9 mouse cellular contexts compared by ENCODE assay signal in genomic region chr14:100009790-100010382, GRCm38 (mm10).
DNase-seq lines count a peak whose midpoint lies in the region; ATAC-seq and TF ChIP-seq lines count a peak whose summit lies in the region.
"Had no signal": no experiment of that assay in that cellular context is flagged by ENCODE, and none has a peak within 500 bp of the region (broad histone marks: within the 10 kb centered on the region; RNA-seq: fewer than 3 reads in every experiment).

No protein-coding gene starts in this region.

- H3K27ac ChIP-seq in thymus, adult 2 months (ENCODE audit: control insufficient read depth, insufficient read depth, low read length), result no peak overlapping the region
- H3K27ac ChIP-seq in embryonic facial prominence, embryonic 11.5 days (replicated peaks; ENCODE audit: low read depth, low read length), result no peak overlapping the region
- H3K27ac ChIP-seq in neural tube, embryonic 11.5 days (ENCODE audit: low read depth, low read length), result no peak overlapping the region

- H3K27me3 ChIP-seq in thymus, adult 2 months (ENCODE audit: control insufficient read depth, insufficient read depth, low read length), result no peaks in the 10 kb centered on the region
- H3K27me3 ChIP-seq in embryonic facial prominence, embryonic 11.5 days (ENCODE audit: control insufficient read depth, insufficient read depth, low read length), result no peaks in the 10 kb centered on the region
- no peaks in the 10 kb centered on the region for H3K27me3 ChIP-seq in neural tube, embryonic 11.5 days (ENCODE audit: control insufficient read depth, insufficient read depth, low read length)
- H3K27me3 ChIP-seq: megakaryocyte, embryonic 14.5 days had no signal

- no peak overlapping the region for H3K4me3 ChIP-seq in thymus, adult 2 months (ENCODE audit: control insufficient read depth, insufficient read depth, low read length)
- no peak overlapping the region for H3K4me3 ChIP-seq in embryonic facial prominence, embryonic 11.5 days (ENCODE audit: low read depth, low read length)
- H3K4me3 ChIP-seq in neural tube, embryonic 11.5 days (ENCODE audit: low read depth, low read length), result no peak overlapping the region
- H3K4me3 ChIP-seq: megakaryocyte, embryonic 14.5 days had no signal

- H3K36me3 ChIP-seq in thymus, adult 2 months (ENCODE audit: control insufficient read depth, insufficient read depth, low read length), result no peaks in the 10 kb centered on the region
- no peaks in the 10 kb centered on the region for H3K36me3 ChIP-seq in embryonic facial prominence, embryonic 11.5 days (replicated peaks; ENCODE audit: control insufficient read depth, insufficient read depth, low read depth, low read length)
- no peaks in the 10 kb centered on the region for H3K36me3 ChIP-seq in neural tube, embryonic 11.5 days (ENCODE audit: control insufficient read depth, insufficient read depth, low read length)

- DNase-seq in thymus, adult 2 months, result peak; percentile 8
- DNase-seq in thymus, postnatal 36 days, result no peak
- peak; percentile 11 to 44 for DNase-seq in adrenal gland, postnatal 36 days
- peak; percentile 80 for DNase-seq in embryonic facial prominence, embryonic 11.5 days (ENCODE audit: low spot score)
- DNase-seq in left cerebral cortex, postnatal 10 days (ENCODE audit: extremely low spot score in 1 of 2, low spot score in 2 of 2), result peak; percentile 20 to 45
- peak; percentile 38 for DNase-seq in neural tube, embryonic 11.5 days (ENCODE audit: low spot score)
- no peak for DNase-seq in ovary, postnatal 36 days (ENCODE audit: low spot score)

- 37% methylated on average over 4 of the region's 4 CpGs for WGBS in thymus, adult 2 months
- WGBS in embryonic facial prominence, embryonic 11.5 days, result 53% methylated on average over 4 of the region's 4 CpGs
- WGBS in neural tube, embryonic 11.5 days, result 46% methylated on average over 4 of the region's 4 CpGs

- no peak for TF ChIP-seq POLR2A in thymus, adult 2 months (IDR thresholded peaks at IDR 0.05; ENCODE audit: control insufficient read depth, extremely low read depth, insufficient read depth, low read length, poor library complexity)

- H3K9ac ChIP-seq in embryonic facial prominence, embryonic 11.5 days (replicated peaks; ENCODE audit: low read length), result no peak overlapping the region
- no peak overlapping the region for H3K9ac ChIP-seq in neural tube, embryonic 11.5 days (ENCODE audit: low read length)

- no peak for TF ChIP-seq CTCF in thymus, adult 2 months (IDR thresholded peaks at IDR 0.05; ENCODE audit: borderline replicate concordance, control insufficient read depth, extremely low read depth, insufficient read depth, low read length, poor library complexity)

- H3K4me1 ChIP-seq in thymus, adult 2 months (replicated peaks; ENCODE audit: control insufficient read depth, insufficient read depth, low read length), result no peaks in the 10 kb centered on the region
- no peaks in the 10 kb centered on the region for H3K4me1 ChIP-seq in embryonic facial prominence, embryonic 11.5 days (ENCODE audit: control insufficient read depth, insufficient read depth, low read length)
- H3K4me1 ChIP-seq in neural tube, embryonic 11.5 days (ENCODE audit: control insufficient read depth, insufficient read depth, low read length), result no peaks in the 10 kb centered on the region
- H3K4me1 ChIP-seq: megakaryocyte, embryonic 14.5 days had no signal

- H3K9me3 ChIP-seq in embryonic facial prominence, embryonic 11.5 days (replicated peaks; ENCODE audit: control insufficient read depth, low read length), result no peaks in the 10 kb centered on the region
- H3K9me3 ChIP-seq in neural tube, embryonic 11.5 days (ENCODE audit: control insufficient read depth, low read length), result no peaks in the 10 kb centered on the region
- H3K9me3 ChIP-seq: megakaryocyte, embryonic 14.5 days had no signal

- H3K4me2 ChIP-seq in embryonic facial prominence, embryonic 11.5 days (ENCODE audit: low read depth, low read length), result no peak overlapping the region
- H3K4me2 ChIP-seq in neural tube, embryonic 11.5 days (ENCODE audit: low read depth), result no peak overlapping the region

- 0 out of 2 replicates have a peak, but pooled peaks have one; percentile 39 for ATAC-seq in embryonic facial prominence, embryonic 11.5 days (replicated peaks; ENCODE audit: insufficient number of reproducible peaks, low FRiP score, low TSS enrichment, low read depth)
- ATAC-seq in inflammation-experienced regulatory T-cells, adult 6 months, result peak; percentile 38
- 0 out of 2 replicates have a peak, but pooled peaks have one; percentile 29 for ATAC-seq in neural tube, embryonic 11.5 days (ENCODE audit: insufficient read depth, low FRiP score, low TSS enrichment)

- intact Hi-C loops in left cerebral cortex, postnatal 10 days (cut with DNase I), result loop anchor here (10.0 kb wide), 1 partner anchor 275 kb away; the partner anchor contains the start of gene Klf12

Comparison
In these comparisons a context has a peak if more than half of its experiments do, and no peak if none do; other contexts are left out.
1. DNase-seq: peak in thymus, adult 2 months (single experiment), adrenal gland, postnatal 36 days (2 of 2), embryonic facial prominence, embryonic 11.5 days (single experiment), left cerebral cortex, postnatal 10 days (2 of 2) and neural tube, embryonic 11.5 days (single experiment); none in thymus, postnatal 36 days (0 of 2) and ovary, postnatal 36 days (single experiment).
2. Peak in every context shown above with its lines, with median percentiles within 50 percentile points of each other: ATAC-seq.